Mouse (Mus musculus): ENCODE data around the gene Pth1r. TPM values are rescaled to one million over a fixed set of nuclear protein-coding genes. Genes with fewer than 3 reads are reported as not detected.
"Not testable (repeated sequence)": the region's sequence is repeated elsewhere in the genome, so short reads cannot be mapped to it uniquely, and the experiment has no call there.

The Pth1r gene
- total RNA-seq, 4 experiments from 2014 or later, result 0.44 to 1.4 (median 1.0) TPM

GRCm38 (mm10) chr9:110684100-110684831 lies 62.7 kb downstream of the Pth1r start:
- DNase-seq (ENCODE audit: low spot score in 2 of 2), result no peak

DNA sequence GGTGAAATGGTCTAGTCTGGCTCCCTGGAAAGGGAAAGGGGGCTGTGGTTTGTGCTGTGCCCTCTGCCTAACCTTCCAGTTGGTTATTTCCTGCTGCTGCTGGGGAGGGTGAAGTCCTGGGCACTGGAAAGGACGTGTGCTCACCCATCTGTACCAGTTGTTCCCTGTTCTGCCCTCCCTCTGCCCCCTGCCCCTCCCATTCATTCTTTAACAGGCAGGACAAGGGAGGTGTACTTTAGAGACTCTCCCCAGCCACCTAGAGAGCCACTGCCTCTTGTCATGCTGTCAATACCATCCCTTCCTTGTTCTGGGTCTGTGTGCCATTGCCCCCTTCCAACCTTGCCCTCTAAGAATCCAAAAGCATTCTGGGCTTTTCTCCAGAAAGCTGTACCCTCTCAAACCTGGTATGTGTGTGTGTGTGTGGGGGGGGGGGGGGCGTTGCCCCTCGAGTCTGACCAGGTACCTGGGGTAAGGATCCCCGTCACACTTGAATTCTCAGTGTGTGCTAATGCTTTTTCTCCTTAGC lies 63.3 kb downstream of the Pth1r start:
- no peak for DNase-seq (ENCODE audit: low spot score in 2 of 2)

DNA sequence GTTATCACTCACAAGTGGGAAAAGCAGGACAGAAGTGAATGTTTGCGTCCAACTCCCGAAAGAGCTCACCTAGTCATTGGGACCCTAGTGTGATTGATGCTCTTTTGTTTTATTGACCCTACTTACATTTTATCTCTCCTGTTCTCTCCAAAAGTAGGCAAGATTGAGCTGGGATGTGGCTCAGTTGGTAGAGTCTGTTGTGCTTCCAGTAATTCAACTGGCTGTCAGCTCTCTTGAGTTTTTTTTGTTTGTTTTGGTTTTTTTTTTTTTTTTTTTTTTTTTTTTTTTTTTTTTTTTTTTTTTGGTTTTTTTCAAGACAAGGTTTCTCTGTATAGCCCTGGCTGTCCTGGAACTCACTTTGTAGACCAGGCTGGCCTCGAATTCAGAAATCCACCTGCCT lies 64.2 kb downstream of the Pth1r start:
- DNase-seq (ENCODE audit: low spot score in 2 of 2), result not testable (repeated sequence)

DNA sequence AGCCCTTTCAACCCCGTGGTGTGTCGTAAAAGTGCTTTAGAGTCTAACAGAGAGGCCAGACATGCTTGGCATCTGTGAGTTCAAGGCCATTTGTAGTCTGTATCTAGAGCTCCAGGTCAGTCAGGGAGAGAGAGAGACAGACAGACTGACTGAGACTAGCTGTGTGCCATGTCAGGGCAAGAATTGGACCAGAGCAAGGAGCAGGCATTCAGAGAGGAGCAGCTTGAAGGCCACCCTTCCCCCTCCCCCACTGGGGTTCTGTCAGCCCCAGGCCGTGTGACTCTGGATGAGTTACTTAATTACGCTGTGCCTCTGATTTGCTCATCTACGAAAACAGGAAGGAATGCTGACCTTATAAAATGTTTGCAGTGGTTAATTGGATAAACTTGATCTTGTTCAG lies 64.7 kb downstream of the Pth1r start:
- no peak for DNase-seq (ENCODE audit: low spot score in 2 of 2)

- no peak for DNase-seq (ENCODE audit: low spot score in 2 of 2)
These were observed 65.1 kb downstream of the Pth1r start for GRCm38 (mm10) chr9:110681817-110682216.

DNA sequence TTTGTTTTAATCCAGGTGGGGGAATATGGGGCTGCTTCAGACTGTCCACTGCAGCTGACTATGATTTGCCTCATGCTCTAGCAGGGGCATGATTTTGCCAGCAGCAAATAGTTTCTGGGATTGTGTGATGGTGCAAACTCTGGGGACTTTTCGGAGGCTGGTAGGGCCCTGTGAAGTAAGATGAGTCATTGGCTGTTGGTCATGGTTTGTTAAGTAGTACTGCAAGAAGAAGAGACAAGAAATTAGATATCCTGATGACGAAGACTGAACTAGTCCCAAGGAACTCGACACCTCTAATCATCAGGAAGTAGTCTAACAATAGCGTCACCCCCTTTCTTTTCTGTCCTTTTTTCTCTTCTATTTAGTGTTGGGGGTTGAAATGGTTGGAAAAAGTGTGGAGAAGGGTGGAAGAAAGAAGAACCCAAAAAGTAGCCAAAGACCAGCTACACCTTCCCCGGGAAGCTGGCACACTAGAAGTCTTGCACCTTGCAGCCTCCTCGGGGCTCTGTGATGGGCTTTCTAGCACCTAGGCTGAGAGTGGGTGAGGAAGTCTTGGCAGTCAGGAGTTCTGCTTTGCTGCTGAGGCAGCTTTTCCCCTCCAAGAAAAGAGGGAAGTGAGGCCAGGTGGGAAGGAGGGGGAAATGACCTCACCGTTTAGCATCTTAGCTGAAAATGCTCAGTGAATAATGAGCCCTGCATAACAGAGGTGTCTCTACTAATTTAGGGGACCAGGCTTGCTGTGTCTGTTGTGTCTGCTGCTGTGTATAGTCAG lies 66.0 kb downstream of the Pth1r start:
- no peak for DNase-seq (ENCODE audit: low spot score in 2 of 2)

GRCm38 (mm10) chr9:110678886-110679285 lies 68.1 kb downstream of the Pth1r start:
- DNase-seq (ENCODE audit: low spot score in 2 of 2), result no peak

DNA sequence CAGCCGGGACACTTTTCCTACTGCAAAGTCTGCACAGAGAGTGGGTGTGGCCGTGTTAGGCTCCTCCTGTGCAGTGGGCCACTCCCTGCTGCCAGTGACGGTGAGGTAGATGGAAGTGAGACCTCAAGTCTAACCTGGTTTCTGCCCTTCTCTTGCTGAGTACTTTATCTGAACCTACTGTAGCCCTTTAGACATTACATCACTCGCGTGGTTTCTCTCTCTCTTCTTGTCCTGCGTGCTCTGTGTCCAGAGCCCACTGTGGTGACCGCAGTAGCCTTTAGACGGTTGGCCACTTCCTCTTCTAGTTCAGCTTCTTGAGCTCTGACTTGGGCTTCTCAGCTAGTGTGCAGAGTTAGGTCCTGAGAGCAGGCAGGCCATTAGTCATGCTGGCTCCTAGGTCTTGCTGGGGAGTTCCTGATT lies 70.4 kb downstream of the Pth1r start:
- no peak for DNase-seq (ENCODE audit: low spot score in 2 of 2)

- no peak for DNase-seq (ENCODE audit: low spot score in 2 of 2)
These were observed 73.7 kb downstream of the Pth1r start for GRCm38 (mm10) chr9:110673107-110673752.

GRCm38 (mm10) chr9:110672462-110673106 lies 74.4 kb downstream of the Pth1r start:
- DNase-seq (ENCODE audit: low spot score in 2 of 2), result no peak

Other genes with a start within 250 kb of the Pth1r start
- 10 to 100 TPM; 19.6 to 27.3 (median 25.4) TPM for gene Setd2, start 214.5 kb downstream of the Pth1r start, total RNA-seq (2022)
- under 1 TPM; 0.27 to 0.88 (median 0.44) TPM for gene Nradd, start 122.7 kb downstream of the Pth1r start, total RNA-seq (2022)
- 1 to 10 TPM; 2.1 to 4.2 (median 3.1) TPM for gene Nbeal2, start 93.0 kb downstream of the Pth1r start, total RNA-seq (2022)
- gene Ccdc12, start 90.6 kb downstream of the Pth1r start, total RNA-seq (2022), result 10 to 100 TPM; 38.8 to 53.8 (median 47.0) TPM
- 100 to 1,000 TPM; 644 to 855 (median 660) TPM for gene Myl3, start 5.3 kb downstream of the Pth1r start, total RNA-seq (2022)
- not detected for gene Prss42, start 51.0 kb upstream of the Pth1r start, total RNA-seq (2022)
- not detected for gene Prss44, start 66.8 kb upstream of the Pth1r start, total RNA-seq (2022)
- gene Prss43, start 79.5 kb upstream of the Pth1r start, total RNA-seq (2022), result not detected
- not detected for gene Prss45, start 87.4 kb upstream of the Pth1r start, total RNA-seq (2022)
- gene Prss46, start 97.4 kb upstream of the Pth1r start, total RNA-seq (2022), result not detected
- not detected for gene Prss50, start 110.8 kb upstream of the Pth1r start, total RNA-seq (2022)
- gene Als2cl, start 132.7 kb upstream of the Pth1r start, total RNA-seq (2022), result 1 to 10 TPM; 2.6 to 3.2 (median 2.9) TPM
- gene Tmie, start 133.0 kb upstream of the Pth1r start, total RNA-seq (2022), result under 1 TPM; 0.41 to 0.81 (median 0.64) TPM
- 1 to 10 TPM in 2 of 4 experiments, under 1 TPM in 2; 0.65 to 2.2 (median 0.90) TPM for gene Fam240a, start 169.7 kb upstream of the Pth1r start, total RNA-seq (2022)
- gene Tdgf1, start 199.0 kb upstream of the Pth1r start, total RNA-seq (2022), result not detected
- gene Lrrc2, start 204.4 kb upstream of the Pth1r start, total RNA-seq (2022), result 100 to 1,000 TPM in 1 of 4 experiments, 10 to 100 TPM in 3; 84.4 to 106 (median 97.6) TPM
- gene Rtp3, start 243.4 kb upstream of the Pth1r start, total RNA-seq (2022), result 1 to 10 TPM in 1 of 4 experiments, under 1 TPM in 3; 0.60 to 1.2 (median 0.76) TPM